Mouse (Mus musculus): ENCODE results near the gene Slc22a15. TPM values are rescaled to one million over a fixed set of nuclear protein-coding genes. Genes with fewer than 3 reads are reported as not detected.
A peak's percentile ranks its signal among the peaks of the same experiment; 100 is the strongest.

Slc22a15 gene
- 3.4 and 4.6 TPM in 2 replicates for polyA plus RNA-seq (2016; fragmentation: Nextera tagmentation; extraction: Ambion mirVana)

DNA sequence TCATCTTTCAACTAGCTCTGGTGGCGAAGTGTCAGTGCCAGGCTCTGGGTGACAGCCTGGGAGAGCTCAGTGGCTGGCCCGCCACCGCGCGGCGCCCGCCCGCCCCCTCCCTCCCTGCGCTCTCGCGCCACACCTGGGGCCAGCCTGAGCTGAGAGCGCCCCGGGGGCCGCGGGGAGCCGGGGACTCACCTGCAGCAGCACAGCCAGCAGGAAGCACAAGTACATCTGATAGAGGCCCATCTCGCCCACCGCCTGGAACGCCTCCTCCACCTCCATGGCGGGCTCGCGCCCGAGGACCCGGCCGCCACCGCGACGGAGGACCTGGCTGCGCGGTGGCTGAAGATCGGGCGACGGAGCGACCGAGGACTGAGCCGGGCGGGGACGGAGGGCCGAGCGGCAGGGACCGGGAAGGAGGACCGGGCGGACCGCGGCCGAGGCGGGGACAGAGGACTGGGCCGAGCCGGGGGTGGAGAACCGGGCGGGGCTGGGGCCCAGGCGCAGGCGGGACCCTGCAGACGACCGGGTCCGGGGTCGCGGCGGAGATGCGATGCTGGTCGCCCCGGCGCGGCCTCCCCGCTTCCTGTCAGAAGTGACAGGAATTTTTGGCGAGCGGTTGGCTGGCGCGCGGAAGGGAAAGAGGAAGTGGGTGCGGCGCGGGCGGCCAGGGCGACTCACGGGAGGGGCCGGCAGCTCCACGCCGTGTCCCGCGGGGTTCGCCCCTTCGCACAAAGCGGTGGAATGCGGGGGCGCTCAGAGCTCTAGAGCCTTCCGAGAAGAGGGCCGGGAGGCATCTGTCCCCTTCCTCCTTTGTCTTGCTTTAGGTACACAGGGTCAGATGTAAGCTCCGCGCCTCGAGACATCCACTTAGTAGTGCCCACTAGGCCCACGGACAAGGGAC is at the start of gene Slc22a15:
Gene Slc22a15, minus strand, starts transcription at position 611 of the 898 bp plus-strand sequence.
- Histone ChIP-seq H3K4me1 (peaks cover 27% of the 10 kb centered on the region), H3K27me3 (replicated peaks; ENCODE audit: low read depth, poor library complexity, severe bottlenecking) (peaks cover 17% of the 10 kb centered on the region), H3K36me3 (replicated peaks) (0 out of 2 replicates have a peak, but pooled peaks cover 3% of the 10 kb centered on the region), H3K9me3 (no peaks in the 10 kb centered on the region), H3K4me3 (peak within 1 kb of the TSS; percentile 74), H3K27ac (replicated peaks) (peak within 1 kb of the TSS; percentile 89)
- WGBS, result under 1% methylated on average over 92 of the region's 92 CpGs
- DNase-seq (ENCODE audit: low spot score), result peak; percentile 77

- Histone ChIP-seq H3K27me3 (replicated peaks; ENCODE audit: low read depth, poor library complexity, severe bottlenecking) (peaks cover 12% of the 10 kb centered on the region; the same call in 1 of the 2 replicates), H3K4me3 (no peak overlapping the region), H3K27ac (replicated peaks) (0 out of 2 replicates have a peak overlapping the region, but pooled peaks have one; percentile 1), H3K9me3 (no peaks in the 10 kb centered on the region), H3K36me3 (replicated peaks) (no peaks in the 10 kb centered on the region), H3K4me1 (peaks cover 21% of the 10 kb centered on the region)
- WGBS, result 54% methylated on average over 3 of the region's 3 CpGs
- DNase-seq (ENCODE audit: low spot score), result peak; percentile 21
These were observed 42.7 kb upstream of the Slc22a15 start for GRCm38 (mm10) chr3:101966825-101967558.

DNA sequence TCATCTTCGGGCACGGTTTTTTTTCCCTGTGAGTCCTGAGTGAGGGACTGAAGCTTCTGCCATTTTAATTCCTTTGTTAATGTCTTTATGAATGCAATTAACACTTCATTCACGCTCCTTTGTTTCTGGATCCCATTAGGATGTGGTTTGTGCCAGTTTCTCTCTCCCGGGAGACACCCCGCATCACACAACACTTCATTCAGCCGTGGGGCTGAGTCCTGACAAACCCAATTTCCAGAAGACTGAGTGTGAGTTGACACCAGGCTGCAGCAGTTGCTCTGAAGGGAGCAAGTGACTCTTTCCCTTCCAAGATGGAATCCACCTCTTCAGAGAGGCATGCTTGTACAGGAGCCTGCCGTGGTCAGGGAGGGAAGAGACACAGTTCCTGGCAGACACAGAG is 40.1 kb upstream of the Slc22a15 start:
- peaks cover 21% of the 10 kb centered on the region for H3K4me1 ChIP-seq
- WGBS, result 59% methylated on average over 7 of the region's 7 CpGs
- no peak for DNase-seq (ENCODE audit: low spot score)
- no peak overlapping the region for H3K27ac ChIP-seq (replicated peaks)
- H3K4me3 ChIP-seq, result no peak overlapping the region
- H3K27me3 ChIP-seq (replicated peaks; ENCODE audit: low read depth, poor library complexity, severe bottlenecking), result peaks cover 12% of the 10 kb centered on the region; the same call in 1 of the 2 replicates
- no peaks in the 10 kb centered on the region for H3K9me3 ChIP-seq
- no peaks in the 10 kb centered on the region for H3K36me3 ChIP-seq (replicated peaks)

GRCm38 (mm10) chr3:101963501-101963900 is 39.2 kb upstream of the Slc22a15 start:
- Histone ChIP-seq H3K36me3 (replicated peaks) (no peaks in the 10 kb centered on the region), H3K4me1 (peaks cover 21% of the 10 kb centered on the region), H3K27ac (replicated peaks) (no peak overlapping the region), H3K27me3 (replicated peaks; ENCODE audit: low read depth, poor library complexity, severe bottlenecking) (peaks cover 12% of the 10 kb centered on the region; the same call in 1 of the 2 replicates), H3K4me3 (no peak overlapping the region), H3K9me3 (no peaks in the 10 kb centered on the region)
- peak; percentile 31 for DNase-seq (ENCODE audit: low spot score)
- WGBS, result 14% methylated on average over 9 of the region's 9 CpGs

- DNase-seq (ENCODE audit: low spot score), result no peak
- Histone ChIP-seq H3K27me3 (replicated peaks; ENCODE audit: low read depth, poor library complexity, severe bottlenecking) (peaks cover 12% of the 10 kb centered on the region; the same call in 1 of the 2 replicates), H3K4me1 (peaks cover 12% of the 10 kb centered on the region), H3K27ac (replicated peaks) (no peak overlapping the region), H3K4me3 (no peak overlapping the region), H3K9me3 (no peaks in the 10 kb centered on the region), H3K36me3 (replicated peaks) (no peaks in the 10 kb centered on the region)
- 92% methylated on average over 15 of the region's 15 CpGs for WGBS
These were observed 37.0 kb upstream of the Slc22a15 start for GRCm38 (mm10) chr3:101961146-101961835.

DNA sequence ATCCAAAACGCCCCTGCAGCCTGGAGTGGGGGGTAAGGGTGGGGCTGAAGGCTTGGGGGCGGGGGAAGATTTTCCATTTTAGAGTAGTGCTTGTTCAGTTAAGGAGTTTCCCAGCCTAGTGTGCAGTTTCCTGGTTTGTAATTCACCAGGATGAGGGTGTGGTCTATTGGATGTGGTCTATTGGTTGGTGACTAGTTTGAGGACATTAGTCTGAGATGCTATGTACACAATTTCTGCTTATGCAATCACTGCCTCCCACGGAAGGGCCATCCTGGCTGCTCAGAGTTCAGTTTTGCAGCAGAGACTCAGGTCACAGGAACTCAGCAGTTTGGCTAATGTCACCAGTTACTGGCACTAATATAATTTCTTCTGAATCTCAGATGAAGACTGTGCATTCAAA is 33.8 kb upstream of the Slc22a15 start:
- no peak overlapping the region for H3K4me3 ChIP-seq
- H3K36me3 ChIP-seq (replicated peaks), result no peaks in the 10 kb centered on the region
- no peaks in the 10 kb centered on the region for H3K9me3 ChIP-seq
- DNase-seq (ENCODE audit: low spot score), result no peak
- H3K27me3 ChIP-seq (replicated peaks; ENCODE audit: low read depth, poor library complexity, severe bottlenecking), result no peaks in the 10 kb centered on the region
- H3K27ac ChIP-seq (replicated peaks), result no peak overlapping the region
- H3K4me1 ChIP-seq, result peaks cover 2% of the 10 kb centered on the region
- WGBS, result 78% methylated on average over 3 of the region's 3 CpGs

DNA sequence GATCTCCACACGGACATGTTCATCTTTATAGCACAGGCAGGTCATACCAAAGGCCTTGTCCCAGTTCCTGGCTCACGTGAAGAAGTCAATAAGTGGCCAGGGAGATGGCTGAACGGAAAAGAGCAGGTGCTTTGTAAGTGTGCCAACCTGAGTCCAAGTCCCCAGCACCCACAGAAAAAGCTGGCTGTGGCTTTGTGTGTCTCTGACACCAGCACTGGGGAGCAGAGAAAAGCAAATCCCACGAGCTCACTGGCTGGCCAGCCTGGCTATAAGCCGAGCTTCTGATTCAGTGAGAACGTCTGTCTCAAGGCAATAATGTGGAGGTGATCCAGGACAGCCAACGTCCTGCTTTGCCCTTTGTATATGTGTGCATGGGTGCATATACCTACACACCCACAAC is 29.3 kb upstream of the Slc22a15 start:
- H3K27ac ChIP-seq (replicated peaks), result no peak overlapping the region
- no peaks in the 10 kb centered on the region for H3K27me3 ChIP-seq (replicated peaks; ENCODE audit: low read depth, poor library complexity, severe bottlenecking)
- no peaks in the 10 kb centered on the region for H3K9me3 ChIP-seq
- WGBS, result 85% methylated on average over 7 of the region's 7 CpGs
- H3K4me3 ChIP-seq, result no peak overlapping the region
- H3K36me3 ChIP-seq (replicated peaks), result no peaks in the 10 kb centered on the region
- DNase-seq (ENCODE audit: low spot score), result no peak
- peaks cover 11% of the 10 kb centered on the region for H3K4me1 ChIP-seq

DNA sequence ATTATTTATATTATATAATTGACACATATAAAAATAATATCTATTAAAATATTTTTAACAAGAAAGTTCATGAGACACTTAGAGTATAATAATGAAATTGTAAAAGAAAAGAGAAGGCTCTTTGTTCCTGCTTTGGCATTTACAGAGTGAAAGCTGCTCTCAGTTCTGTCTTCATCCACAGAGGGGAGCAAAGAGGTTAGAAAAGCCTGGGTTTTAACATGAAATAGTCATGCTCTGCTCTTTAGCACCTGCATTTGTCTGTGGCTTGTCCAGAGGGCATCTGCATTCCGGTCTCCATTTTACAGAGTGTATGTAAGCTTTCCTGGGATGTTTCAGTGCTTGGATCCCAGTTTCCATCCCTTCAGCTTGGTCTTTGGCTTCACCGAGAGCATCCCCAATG is 28.3 kb upstream of the Slc22a15 start:
- H3K4me1 ChIP-seq, result peaks cover 13% of the 10 kb centered on the region
- no peak overlapping the region for H3K27ac ChIP-seq (replicated peaks)
- no peaks in the 10 kb centered on the region for H3K27me3 ChIP-seq (replicated peaks; ENCODE audit: low read depth, poor library complexity, severe bottlenecking)
- H3K9me3 ChIP-seq, result no peaks in the 10 kb centered on the region
- WGBS, result 88% methylated on average over 2 of the region's 2 CpGs
- H3K4me3 ChIP-seq, result no peak overlapping the region
- DNase-seq (ENCODE audit: low spot score), result no peak
- H3K36me3 ChIP-seq (replicated peaks), result no peaks in the 10 kb centered on the region

DNA sequence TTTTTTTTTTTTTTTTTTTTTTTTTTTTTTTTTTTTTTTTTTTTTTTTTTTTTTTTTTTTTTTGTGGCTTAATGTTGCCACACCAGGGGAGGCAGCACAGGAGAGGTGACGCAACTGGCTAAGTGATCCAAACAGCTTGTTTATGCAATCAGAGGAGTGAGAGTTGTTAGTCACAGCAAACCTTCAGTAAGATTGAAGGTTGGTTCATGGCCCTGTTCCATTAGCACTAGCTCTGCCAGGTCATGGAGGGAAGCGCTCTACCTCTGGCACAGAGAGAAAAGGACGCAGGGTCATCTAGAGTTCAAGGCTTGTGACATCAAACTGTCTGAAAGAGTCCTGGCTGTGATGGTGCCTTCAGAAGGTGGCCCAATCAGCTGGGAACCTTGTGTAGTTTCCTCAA is 24.3 kb upstream of the Slc22a15 start:
- DNase-seq (ENCODE audit: low spot score), result no peak
- Histone ChIP-seq H3K9me3 (no peaks in the 10 kb centered on the region), H3K4me1 (peaks cover 20% of the 10 kb centered on the region), H3K4me3 (no peak overlapping the region), H3K27me3 (replicated peaks; ENCODE audit: low read depth, poor library complexity, severe bottlenecking) (no peaks in the 10 kb centered on the region), H3K36me3 (replicated peaks) (no peaks in the 10 kb centered on the region), H3K27ac (replicated peaks) (no peak overlapping the region)
- 70% methylated on average over 3 of the region's 3 CpGs for WGBS

DNA sequence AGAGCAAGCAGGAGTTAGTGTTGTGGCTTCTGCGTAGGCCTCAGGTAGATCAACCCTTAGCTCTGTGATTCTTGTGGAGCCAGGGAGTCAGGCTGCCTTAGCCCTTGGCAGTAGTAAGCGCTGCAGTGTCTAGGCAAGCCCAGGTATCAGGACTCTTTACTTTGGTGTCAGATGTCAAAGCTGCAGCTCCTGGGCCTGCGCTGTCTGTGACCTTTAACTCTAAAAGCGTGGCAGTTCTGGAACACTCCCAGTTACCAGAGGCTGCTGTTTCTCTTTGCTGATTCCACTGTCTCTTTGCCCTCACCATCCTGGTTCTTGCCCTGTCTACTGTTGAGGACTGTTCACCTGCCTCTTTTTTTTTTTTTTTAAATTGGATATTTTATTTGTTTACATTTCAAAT is 23.0 kb upstream of the Slc22a15 start:
- Histone ChIP-seq H3K27me3 (replicated peaks; ENCODE audit: low read depth, poor library complexity, severe bottlenecking) (no peaks in the 10 kb centered on the region), H3K36me3 (replicated peaks) (no peaks in the 10 kb centered on the region), H3K9me3 (no peaks in the 10 kb centered on the region), H3K4me1 (peaks cover 20% of the 10 kb centered on the region), H3K27ac (replicated peaks) (no peak overlapping the region), H3K4me3 (no peak overlapping the region)
- 52% methylated on average over 4 of the region's 4 CpGs for WGBS
- DNase-seq (ENCODE audit: low spot score), result peak; percentile 23

DNA sequence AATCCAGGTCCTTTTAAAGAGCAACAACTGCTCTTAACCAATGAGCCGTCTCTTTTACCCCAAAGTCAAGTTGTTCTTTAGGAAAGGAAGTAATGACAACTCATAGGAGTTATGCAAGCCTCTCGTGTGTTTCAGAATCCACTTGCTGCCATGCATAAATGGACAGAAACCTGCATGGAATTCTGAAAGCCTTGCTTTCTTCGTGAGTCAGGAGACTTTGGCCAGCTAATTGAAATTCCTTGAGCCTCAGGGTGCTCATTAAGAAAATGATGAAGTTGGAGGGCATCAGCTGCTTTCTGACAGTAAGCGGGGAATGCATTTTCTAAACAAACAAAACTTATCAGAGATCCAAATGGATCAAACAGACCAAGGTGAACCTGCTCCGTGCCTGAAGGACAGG is 21.0 kb upstream of the Slc22a15 start:
- no peak for DNase-seq (ENCODE audit: low spot score)
- 80% methylated on average over 5 of the region's 5 CpGs for WGBS

GRCm38 (mm10) chr3:101940418-101940817 is 16.2 kb upstream of the Slc22a15 start:
- 80% methylated on average over 4 of the region's 4 CpGs for WGBS
- no peaks in the 10 kb centered on the region for H3K36me3 ChIP-seq (replicated peaks)
- no peak for DNase-seq (ENCODE audit: low spot score)
- H3K4me1 ChIP-seq, result no peaks in the 10 kb centered on the region
- H3K9me3 ChIP-seq, result no peaks in the 10 kb centered on the region
- H3K27ac ChIP-seq (replicated peaks), result no peak overlapping the region
- H3K4me3 ChIP-seq, result no peak overlapping the region
- H3K27me3 ChIP-seq (replicated peaks; ENCODE audit: low read depth, poor library complexity, severe bottlenecking), result no peaks in the 10 kb centered on the region

More for the DNA sequence above, 21.0 kb upstream of the Slc22a15 start:
- no peaks in the 10 kb centered on the region for H3K36me3 ChIP-seq (replicated peaks)
- H3K9me3 ChIP-seq, result no peaks in the 10 kb centered on the region
- no peak overlapping the region for H3K4me3 ChIP-seq
- no peaks in the 10 kb centered on the region for H3K27me3 ChIP-seq (replicated peaks; ENCODE audit: low read depth, poor library complexity, severe bottlenecking)
- no peak overlapping the region for H3K27ac ChIP-seq (replicated peaks)
- H3K4me1 ChIP-seq, result peaks cover 12% of the 10 kb centered on the region
